Mouse (Mus musculus): ENCODE data around the gene Fam155a. TPM values are rescaled to one million over a fixed set of nuclear protein-coding genes. Genes with fewer than 3 reads are reported as not detected.

Gene Fam155a
- polyA plus RNA-seq, 1 experiment = 0.37 TPM

DNA sequence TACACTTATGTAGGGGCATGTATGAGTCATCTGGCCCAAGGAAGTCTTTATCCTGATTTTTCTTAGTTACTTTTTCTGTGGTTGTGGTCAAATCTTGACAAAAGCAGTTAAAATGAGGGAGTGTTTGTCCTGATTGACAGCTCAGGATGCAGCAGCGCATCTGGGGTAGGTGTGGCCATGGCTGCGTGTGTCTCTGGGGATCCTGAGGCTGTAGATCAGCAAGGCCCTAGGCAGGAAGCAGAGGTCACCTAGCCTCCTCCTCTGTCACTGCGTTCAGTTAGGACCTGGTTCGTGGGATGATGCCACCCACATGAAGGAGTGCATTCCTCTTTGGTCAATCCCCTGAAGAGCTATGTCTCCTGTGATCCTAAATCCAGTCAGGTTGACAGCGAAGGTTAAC lies 362.5 kb downstream of the Fam155a start:
- TF ChIP-seq POLR2A (IDR thresholded peaks at IDR 0.05; ENCODE audit: low read depth, low read length) (no peak), CTCF (IDR thresholded peaks at IDR 0.05; ENCODE audit: extremely low read depth, insufficient read length, insufficient replicate concordance, low read depth, low read length) (no peak)
- Histone ChIP-seq H3K4me3 (ENCODE audit: low read depth, low read length) (no peak overlapping the region), H3K36me3 (ENCODE audit: control insufficient read depth, insufficient read depth, low read length) (no peaks in the 10 kb centered on the region), H3K27ac (ENCODE audit: insufficient read depth, low read depth, low read length) (no peak overlapping the region), H3K27me3 (ENCODE audit: control insufficient read depth, insufficient read depth, low read length) (no peaks in the 10 kb centered on the region), H3K4me1 (ENCODE audit: control insufficient read depth, insufficient read depth, insufficient read length, low read length) (no peaks in the 10 kb centered on the region)
- WGBS = 54% methylated on average over 5 of the region's 5 CpGs

DNA sequence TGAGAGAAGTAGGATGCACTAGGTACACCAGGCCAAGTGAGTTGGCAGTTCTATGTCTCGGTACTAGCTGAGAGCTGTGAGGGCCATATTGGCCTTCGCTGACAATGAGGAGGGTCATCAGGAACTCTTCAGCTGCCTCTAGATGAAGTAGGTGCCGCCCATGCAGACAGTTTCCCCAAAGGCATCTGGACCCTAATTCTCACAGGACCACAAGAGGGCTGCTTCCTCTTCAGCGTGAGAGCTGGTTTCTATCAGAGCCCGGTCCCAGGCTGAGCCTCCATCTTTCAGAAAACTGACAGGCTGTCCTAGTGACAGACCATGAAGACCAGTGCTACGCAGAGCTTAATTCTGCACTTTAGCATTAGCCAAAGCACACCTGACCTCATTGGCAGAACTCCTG lies 364.8 kb downstream of the Fam155a start:
- WGBS = 73% methylated on average over 6 of the region's 6 CpGs
- H3K4me3 ChIP-seq (ENCODE audit: low read depth, low read length) = no peak overlapping the region
- no peaks in the 10 kb centered on the region for H3K27me3 ChIP-seq (ENCODE audit: control insufficient read depth, insufficient read depth, low read length)
- H3K4me1 ChIP-seq (ENCODE audit: control insufficient read depth, insufficient read depth, insufficient read length, low read length) = no peaks in the 10 kb centered on the region
- H3K27ac ChIP-seq (ENCODE audit: insufficient read depth, low read depth, low read length) = no peak overlapping the region
- H3K36me3 ChIP-seq (ENCODE audit: control insufficient read depth, insufficient read depth, low read length) = no peaks in the 10 kb centered on the region
- no peak for TF ChIP-seq CTCF (IDR thresholded peaks at IDR 0.05; ENCODE audit: extremely low read depth, insufficient read length, insufficient replicate concordance, low read depth, low read length)
- no peak for TF ChIP-seq POLR2A (IDR thresholded peaks at IDR 0.05; ENCODE audit: low read depth, low read length)

DNA sequence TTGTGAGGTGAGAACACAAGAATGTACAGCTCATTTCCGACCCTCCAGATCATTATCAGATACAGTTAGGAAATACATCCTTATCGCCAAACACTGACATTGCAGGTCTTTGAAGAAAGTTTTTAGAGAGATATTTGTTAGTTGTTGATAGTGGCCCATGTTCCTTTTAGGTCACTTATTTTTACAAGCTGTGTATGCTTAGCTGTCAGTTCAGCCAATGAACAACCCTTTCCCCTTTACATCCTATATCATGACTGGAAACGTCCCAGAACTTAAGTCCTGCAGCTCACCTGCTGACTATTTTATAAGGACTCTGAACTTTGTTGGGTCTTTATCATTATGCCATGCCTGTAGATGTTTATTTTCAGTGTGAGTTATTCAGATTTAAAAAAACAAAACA lies 366.3 kb downstream of the Fam155a start:
- TF ChIP-seq POLR2A (IDR thresholded peaks at IDR 0.05; ENCODE audit: low read depth, low read length) (no peak), CTCF (IDR thresholded peaks at IDR 0.05; ENCODE audit: extremely low read depth, insufficient read length, insufficient replicate concordance, low read depth, low read length) (no peak)
- no peaks in the 10 kb centered on the region for H3K4me1 ChIP-seq (ENCODE audit: control insufficient read depth, insufficient read depth, insufficient read length, low read length)
- no peaks in the 10 kb centered on the region for H3K27me3 ChIP-seq (ENCODE audit: control insufficient read depth, insufficient read depth, low read length)
- H3K36me3 ChIP-seq (ENCODE audit: control insufficient read depth, insufficient read depth, low read length) = no peaks in the 10 kb centered on the region
- no peak overlapping the region for H3K27ac ChIP-seq (ENCODE audit: insufficient read depth, low read depth, low read length)
- WGBS = 60% methylated on average over 3 of the region's 3 CpGs
- no peak overlapping the region for H3K4me3 ChIP-seq (ENCODE audit: low read depth, low read length)

DNA sequence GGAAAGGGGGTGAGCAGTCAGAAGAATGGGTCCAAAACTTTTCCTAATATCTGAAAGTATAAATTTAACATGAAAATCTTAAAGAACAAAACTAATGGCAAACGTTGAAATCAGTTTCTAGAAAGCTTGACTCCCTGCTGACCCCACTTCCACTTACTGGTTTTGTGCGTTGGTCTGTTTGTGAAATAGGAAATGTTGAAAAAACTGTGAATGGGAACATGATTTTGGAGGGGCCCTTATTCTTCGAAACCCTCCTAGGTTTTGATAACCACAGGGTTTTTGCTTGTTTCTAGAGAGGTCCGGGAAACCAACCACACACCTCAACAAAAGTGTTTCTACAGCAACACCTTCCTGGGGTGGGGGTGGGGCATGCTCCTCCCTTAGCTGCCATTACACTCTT lies 368.6 kb downstream of the Fam155a start:
- WGBS = 53% methylated on average over 4 of the region's 4 CpGs
- Histone ChIP-seq H3K36me3 (ENCODE audit: control insufficient read depth, insufficient read depth, low read length) (no peaks in the 10 kb centered on the region), H3K4me3 (ENCODE audit: low read depth, low read length) (no peak overlapping the region), H3K27ac (ENCODE audit: insufficient read depth, low read depth, low read length) (no peak overlapping the region), H3K27me3 (ENCODE audit: control insufficient read depth, insufficient read depth, low read length) (no peaks in the 10 kb centered on the region), H3K4me1 (ENCODE audit: control insufficient read depth, insufficient read depth, insufficient read length, low read length) (no peaks in the 10 kb centered on the region)
- TF ChIP-seq CTCF (IDR thresholded peaks at IDR 0.05; ENCODE audit: extremely low read depth, insufficient read length, insufficient replicate concordance, low read depth, low read length) (no peak), POLR2A (IDR thresholded peaks at IDR 0.05; ENCODE audit: low read depth, low read length) (no peak)

GRCm38 (mm10) chr8:9398606-9399263 lies 372.2 kb downstream of the Fam155a start:
- TF ChIP-seq POLR2A (IDR thresholded peaks at IDR 0.05; ENCODE audit: low read depth, low read length) (no peak), CTCF (IDR thresholded peaks at IDR 0.05; ENCODE audit: extremely low read depth, insufficient read length, insufficient replicate concordance, low read depth, low read length) (no peak)
- Histone ChIP-seq H3K27ac (ENCODE audit: insufficient read depth, low read depth, low read length) (no peak overlapping the region), H3K4me1 (ENCODE audit: control insufficient read depth, insufficient read depth, insufficient read length, low read length) (no peaks in the 10 kb centered on the region), H3K36me3 (ENCODE audit: control insufficient read depth, insufficient read depth, low read length) (no peaks in the 10 kb centered on the region), H3K27me3 (ENCODE audit: control insufficient read depth, insufficient read depth, low read length) (no peaks in the 10 kb centered on the region), H3K4me3 (ENCODE audit: low read depth, low read length) (no peak overlapping the region)
- 85% methylated on average over 3 of the region's 3 CpGs for WGBS

DNA sequence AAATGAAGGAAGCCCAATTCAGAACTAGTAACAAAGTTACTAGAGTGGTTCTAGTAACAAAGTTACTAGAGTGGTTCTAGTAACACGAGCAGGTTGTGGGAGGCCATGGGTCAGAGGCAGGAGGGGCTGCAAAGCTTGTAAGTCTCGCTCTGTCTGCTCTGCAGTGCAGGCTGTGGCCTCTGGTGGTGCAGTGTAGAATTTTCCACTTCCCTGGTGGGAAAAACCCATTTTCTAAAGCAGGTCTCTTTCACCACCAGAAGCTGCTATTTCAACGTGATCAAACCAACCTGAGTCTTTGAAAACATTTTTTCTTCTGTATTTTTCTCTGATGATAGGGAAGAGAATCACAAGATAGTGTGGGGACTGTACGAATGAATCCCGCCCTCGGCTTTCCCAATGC lies 372.9 kb downstream of the Fam155a start:
- Histone ChIP-seq H3K27me3 (ENCODE audit: control insufficient read depth, insufficient read depth, low read length) (no peaks in the 10 kb centered on the region), H3K27ac (ENCODE audit: insufficient read depth, low read depth, low read length) (no peak overlapping the region), H3K36me3 (ENCODE audit: control insufficient read depth, insufficient read depth, low read length) (no peaks in the 10 kb centered on the region), H3K4me1 (ENCODE audit: control insufficient read depth, insufficient read depth, insufficient read length, low read length) (no peaks in the 10 kb centered on the region), H3K4me3 (ENCODE audit: low read depth, low read length) (no peak overlapping the region)
- 59% methylated on average over 6 of the region's 6 CpGs for WGBS
- TF ChIP-seq CTCF (IDR thresholded peaks at IDR 0.05; ENCODE audit: extremely low read depth, insufficient read length, insufficient replicate concordance, low read depth, low read length) (no peak), POLR2A (IDR thresholded peaks at IDR 0.05; ENCODE audit: low read depth, low read length) (no peak)

- Histone ChIP-seq H3K27me3 (ENCODE audit: control insufficient read depth, insufficient read depth, low read length) (no peaks in the 10 kb centered on the region), H3K4me1 (ENCODE audit: control insufficient read depth, insufficient read depth, insufficient read length, low read length) (no peaks in the 10 kb centered on the region), H3K36me3 (ENCODE audit: control insufficient read depth, insufficient read depth, low read length) (no peaks in the 10 kb centered on the region), H3K27ac (ENCODE audit: insufficient read depth, low read depth, low read length) (no peak overlapping the region), H3K4me3 (ENCODE audit: low read depth, low read length) (no peak overlapping the region)
- no peak for TF ChIP-seq POLR2A (IDR thresholded peaks at IDR 0.05; ENCODE audit: low read depth, low read length)
- 74% methylated on average over 5 of the region's 5 CpGs for WGBS
Observed at GRCm38 (mm10) chr8:9394670-9395069, 376.3 kb downstream of the Fam155a start.
